Mouse (Mus musculus): Measurements from ENCODE around the gene Smim27. TPM values are rescaled to one million over a fixed set of nuclear protein-coding genes. Genes with fewer than 3 reads are reported as not detected.

The Smim27 gene
- polyA plus RNA-seq (2012; fragmentation: generic; extraction: Trizol) = 6.2 TPM

DNA sequence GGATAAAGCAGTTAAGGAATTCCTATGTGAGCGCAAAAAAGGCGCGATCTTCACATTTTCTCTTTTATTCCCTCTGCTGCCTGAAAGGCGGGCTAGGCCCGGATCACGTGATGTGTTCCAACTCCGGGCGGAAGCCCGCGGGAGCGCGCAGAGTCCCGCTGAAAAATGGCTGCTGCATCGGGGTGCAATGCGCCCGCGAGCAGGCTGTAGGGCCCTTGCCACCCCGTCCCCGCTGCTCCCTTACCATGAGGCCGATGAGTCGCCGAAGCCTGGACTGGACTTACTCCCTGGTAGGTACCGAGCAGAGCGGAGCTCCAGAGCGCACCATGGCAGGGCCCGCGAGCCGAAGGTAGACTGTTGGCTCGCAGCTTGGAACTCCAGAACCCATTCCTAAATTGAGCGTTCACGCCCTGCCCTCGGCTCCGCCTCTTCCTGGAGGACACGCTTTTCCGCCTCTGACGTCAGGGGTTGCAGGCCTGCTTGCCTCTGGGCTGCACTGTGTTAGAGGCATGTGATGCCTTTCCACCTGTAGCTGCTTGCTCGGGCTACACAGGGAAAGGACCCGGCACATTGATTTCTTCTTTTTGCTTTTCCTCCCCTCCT lies at the start of gene Smim27, which contains the start of gene Topors:
Gene Smim27, plus strand, starts transcription at position 150 of the 603 bp plus-strand sequence.
Gene Topors, minus strand, starts transcription at position 421 of the 603 bp plus-strand sequence.
- peak within 1 kb of the TSS; percentile 89 for H3ac ChIP-seq (ENCODE audit: control insufficient read depth, insufficient read length)
- peak within 1 kb of the TSS; percentile 98 for H3K4me3 ChIP-seq
- peaks cover 22% of the 10 kb centered on the region for H3K36me3 ChIP-seq (ENCODE audit: control insufficient read depth, insufficient read depth)
- H3K79me2 ChIP-seq (ENCODE audit: control insufficient read depth, insufficient read depth) = peaks cover 52% of the 10 kb centered on the region
- TF ChIP-seq E2F4 (IDR thresholded peaks at IDR 0.05; ENCODE audit: insufficient read depth) = peak; percentile 13
- peak in 1 of 3 experiments; percentile 26 for TF ChIP-seq MYOG (IDR thresholded peaks at IDR 0.05; ENCODE audit: control insufficient read depth in 1 of 3, insufficient read depth in 1 of 3, insufficient read length in 2 of 3, low read depth in 2 of 3)
- TF ChIP-seq CEBPB (IDR thresholded peaks at IDR 0.05; ENCODE audit: insufficient read depth, poor library complexity, severe bottlenecking) = no peak
- peak; percentile 97 for TF ChIP-seq POLR2AphosphoS2 (IDR thresholded peaks at IDR 0.05; ENCODE audit: insufficient read length, low read depth)
- TF ChIP-seq POLR2A (IDR thresholded peaks at IDR 0.05; ENCODE audit: insufficient read length, low read depth) = peak; percentile 94
- no peak for TF ChIP-seq REST (IDR thresholded peaks at IDR 0.05; ENCODE audit: insufficient read depth, insufficient read length)
- TF ChIP-seq TCF12 (IDR thresholded peaks at IDR 0.05; ENCODE audit: insufficient read depth, poor library complexity, severe bottlenecking) = no peak
- TF ChIP-seq USF1 (IDR thresholded peaks at IDR 0.05; ENCODE audit: low read depth) = peak; percentile 97
- TF ChIP-seq MYOD1 (IDR thresholded peaks at IDR 0.05; ENCODE audit: control insufficient read depth in 1 of 3, insufficient read length in 2 of 3, low read depth in 2 of 3) = peak in 1 of 3 experiments; percentile 24
- peak; percentile 40 for TF ChIP-seq MAX (IDR thresholded peaks at IDR 0.05; ENCODE audit: low read depth)
- TF ChIP-seq SRF (IDR thresholded peaks at IDR 0.05; ENCODE audit: control insufficient read depth, insufficient read length, low read depth) = peak; percentile 47
- TF ChIP-seq TCF3 (IDR thresholded peaks at IDR 0.05; ENCODE audit: insufficient read length, low read depth) = no peak
- H3K4me2 ChIP-seq (ENCODE audit: low read depth) = peak within 1 kb of the TSS; percentile 88
- H3K27me3 ChIP-seq (ENCODE audit: control insufficient read depth, insufficient read depth, insufficient read length) = no peaks in the 10 kb centered on the region

DNA sequence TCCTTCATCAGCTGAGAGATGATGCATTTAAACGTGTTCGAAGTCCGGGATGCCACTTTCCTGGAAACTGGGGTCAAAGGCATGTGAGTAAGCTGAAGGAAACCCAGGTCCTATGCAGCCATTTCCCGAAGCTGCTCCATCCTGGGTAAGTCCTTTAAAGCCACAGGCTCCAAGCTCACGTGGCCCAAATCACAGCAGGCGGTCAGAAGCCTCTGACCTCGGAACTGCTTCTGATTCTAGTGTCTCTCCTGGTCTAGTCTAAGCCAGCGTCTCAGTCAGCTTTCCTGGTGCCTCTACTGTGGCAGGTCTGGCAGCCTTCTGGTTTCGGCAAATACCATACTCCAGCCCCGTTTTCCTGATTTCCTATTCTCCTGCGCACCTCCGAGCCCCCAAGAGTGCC lies 48.9 kb upstream of the Smim27 start:
- TF ChIP-seq MYOG (IDR thresholded peaks at IDR 0.05; ENCODE audit: control insufficient read depth in 1 of 3, insufficient read depth in 1 of 3, insufficient read length in 2 of 3, low read depth in 2 of 3) (no peak), USF1 (IDR thresholded peaks at IDR 0.05; ENCODE audit: low read depth) (no peak), MAX (IDR thresholded peaks at IDR 0.05; ENCODE audit: low read depth) (no peak), REST (IDR thresholded peaks at IDR 0.05; ENCODE audit: insufficient read depth, insufficient read length) (no peak), CEBPB (IDR thresholded peaks at IDR 0.05; ENCODE audit: insufficient read depth, poor library complexity, severe bottlenecking) (no peak), MYOD1 (IDR thresholded peaks at IDR 0.05; ENCODE audit: control insufficient read depth in 1 of 3, insufficient read length in 2 of 3, low read depth in 2 of 3) (no peak), POLR2AphosphoS2 (IDR thresholded peaks at IDR 0.05; ENCODE audit: insufficient read length, low read depth) (no peak), TCF3 (IDR thresholded peaks at IDR 0.05; ENCODE audit: insufficient read length, low read depth) (no peak), POLR2A (IDR thresholded peaks at IDR 0.05; ENCODE audit: insufficient read length, low read depth) (no peak), SRF (IDR thresholded peaks at IDR 0.05; ENCODE audit: control insufficient read depth, insufficient read length, low read depth) (no peak), TCF12 (IDR thresholded peaks at IDR 0.05; ENCODE audit: insufficient read depth, poor library complexity, severe bottlenecking) (no peak), E2F4 (IDR thresholded peaks at IDR 0.05; ENCODE audit: insufficient read depth) (no peak)
- Histone ChIP-seq H3K27me3 (ENCODE audit: control insufficient read depth, insufficient read depth, insufficient read length) (no peaks in the 10 kb centered on the region), H3K79me2 (ENCODE audit: control insufficient read depth, insufficient read depth) (no peaks in the 10 kb centered on the region), H3ac (ENCODE audit: control insufficient read depth, insufficient read length) (no peak overlapping the region), H3K36me3 (ENCODE audit: control insufficient read depth, insufficient read depth) (no peaks in the 10 kb centered on the region), H3K4me3 (no peak overlapping the region), H3K4me2 (ENCODE audit: low read depth) (no peak overlapping the region)

DNA sequence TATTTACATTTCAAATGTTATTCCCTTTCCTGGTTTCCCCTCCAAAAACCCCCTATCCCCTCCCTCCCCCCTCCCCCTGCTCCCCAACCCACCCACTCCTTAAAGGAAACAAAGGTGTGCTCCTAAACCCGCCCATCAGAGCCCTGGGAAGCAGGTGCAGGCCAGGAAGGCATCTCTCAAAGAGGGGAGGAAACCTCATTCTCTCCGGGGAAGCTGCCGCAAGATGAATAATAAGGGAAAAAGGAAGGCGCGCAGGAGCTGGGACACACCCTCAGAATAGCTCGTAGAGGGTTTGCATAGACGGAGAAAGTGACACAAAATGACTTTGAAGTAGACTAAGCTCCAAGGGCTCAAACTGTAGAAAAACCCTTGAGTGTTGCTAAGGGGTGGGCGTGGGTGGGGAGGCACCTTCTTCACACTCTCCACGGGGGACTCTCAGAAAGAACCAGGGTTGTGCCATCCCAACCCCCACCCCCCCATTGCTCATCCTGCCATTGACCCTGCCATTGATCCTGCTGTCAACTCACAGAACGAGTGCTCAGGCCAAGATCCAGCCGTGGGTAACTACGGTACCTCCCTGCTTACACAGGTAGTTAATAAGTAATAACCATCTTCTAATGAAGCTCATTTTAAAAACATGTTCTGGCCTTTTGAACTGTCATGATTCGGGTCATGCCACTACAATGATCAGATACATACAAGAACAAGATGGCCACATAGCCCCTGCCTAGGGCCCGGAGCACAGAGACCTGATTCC lies 48.2 kb upstream of the Smim27 start:
- TF ChIP-seq MYOD1 (IDR thresholded peaks at IDR 0.05; ENCODE audit: control insufficient read depth in 1 of 3, insufficient read length in 2 of 3, low read depth in 2 of 3) = no peak
- H3K4me3 ChIP-seq = no peak overlapping the region
- no peak overlapping the region for H3ac ChIP-seq (ENCODE audit: control insufficient read depth, insufficient read length)
- H3K4me2 ChIP-seq (ENCODE audit: low read depth) = no peak overlapping the region
- no peaks in the 10 kb centered on the region for H3K27me3 ChIP-seq (ENCODE audit: control insufficient read depth, insufficient read depth, insufficient read length)
- no peaks in the 10 kb centered on the region for H3K36me3 ChIP-seq (ENCODE audit: control insufficient read depth, insufficient read depth)
- no peaks in the 10 kb centered on the region for H3K79me2 ChIP-seq (ENCODE audit: control insufficient read depth, insufficient read depth)

DNA sequence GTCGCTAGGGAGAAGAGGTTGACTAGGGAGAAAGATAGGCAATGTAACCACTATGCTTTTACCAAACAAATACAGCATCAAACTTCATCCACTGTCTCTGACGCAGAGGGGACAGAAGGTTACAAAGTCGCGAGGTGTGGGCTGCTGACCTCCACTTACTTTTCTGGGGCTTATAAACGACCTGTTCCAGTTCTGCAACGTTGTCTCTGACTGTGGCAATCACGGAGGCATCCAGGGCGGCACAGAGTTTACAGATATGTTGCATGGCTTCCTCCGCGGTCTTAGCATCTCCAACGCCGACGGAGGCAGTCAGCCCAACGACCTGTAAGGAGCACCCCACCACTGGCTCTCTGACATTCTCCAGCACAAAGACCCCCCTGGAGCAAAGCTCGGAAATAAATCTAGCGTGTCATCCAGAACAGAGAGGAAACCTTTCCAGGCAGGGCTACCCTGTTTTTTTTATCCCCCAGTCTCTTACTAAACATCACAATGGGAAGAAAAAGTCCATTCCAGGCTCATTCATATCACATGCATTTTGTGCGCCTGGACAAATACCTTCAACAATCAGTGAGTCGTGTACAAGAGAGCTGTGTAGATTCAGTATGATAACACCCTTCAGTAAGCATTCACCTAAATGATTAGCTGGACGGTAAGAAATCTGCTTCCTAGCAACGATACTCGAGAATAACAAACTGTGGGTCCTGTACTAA lies 47.3 kb upstream of the Smim27 start:
- Histone ChIP-seq H3K79me2 (ENCODE audit: control insufficient read depth, insufficient read depth) (no peaks in the 10 kb centered on the region), H3K36me3 (ENCODE audit: control insufficient read depth, insufficient read depth) (no peaks in the 10 kb centered on the region), H3K4me2 (ENCODE audit: low read depth) (no peak overlapping the region), H3K27me3 (ENCODE audit: control insufficient read depth, insufficient read depth, insufficient read length) (no peaks in the 10 kb centered on the region), H3K4me3 (no peak overlapping the region), H3ac (ENCODE audit: control insufficient read depth, insufficient read length) (no peak overlapping the region)
- TF ChIP-seq MAX (IDR thresholded peaks at IDR 0.05; ENCODE audit: low read depth) (no peak), CEBPB (IDR thresholded peaks at IDR 0.05; ENCODE audit: insufficient read depth, poor library complexity, severe bottlenecking) (no peak), USF1 (IDR thresholded peaks at IDR 0.05; ENCODE audit: low read depth) (no peak), MYOD1 (IDR thresholded peaks at IDR 0.05; ENCODE audit: control insufficient read depth in 1 of 3, insufficient read length in 2 of 3, low read depth in 2 of 3) (no peak), TCF12 (IDR thresholded peaks at IDR 0.05; ENCODE audit: insufficient read depth, poor library complexity, severe bottlenecking) (no peak), REST (IDR thresholded peaks at IDR 0.05; ENCODE audit: insufficient read depth, insufficient read length) (no peak), POLR2AphosphoS2 (IDR thresholded peaks at IDR 0.05; ENCODE audit: insufficient read length, low read depth) (no peak), TCF3 (IDR thresholded peaks at IDR 0.05; ENCODE audit: insufficient read length, low read depth) (no peak)
